Mouse (Mus musculus) right cerebral cortex, adult 2 months (tissue): ENCODE measurements around the gene Olfr124.

Experiments
- DNase-seq, 2 experiments: peaks; one replicate each; pipeline ENCODE4 v3.0.0; 2021 to 2022; ENCODE audit warnings: low spot score in 2 of 2

Gene Olfr124

DNA sequence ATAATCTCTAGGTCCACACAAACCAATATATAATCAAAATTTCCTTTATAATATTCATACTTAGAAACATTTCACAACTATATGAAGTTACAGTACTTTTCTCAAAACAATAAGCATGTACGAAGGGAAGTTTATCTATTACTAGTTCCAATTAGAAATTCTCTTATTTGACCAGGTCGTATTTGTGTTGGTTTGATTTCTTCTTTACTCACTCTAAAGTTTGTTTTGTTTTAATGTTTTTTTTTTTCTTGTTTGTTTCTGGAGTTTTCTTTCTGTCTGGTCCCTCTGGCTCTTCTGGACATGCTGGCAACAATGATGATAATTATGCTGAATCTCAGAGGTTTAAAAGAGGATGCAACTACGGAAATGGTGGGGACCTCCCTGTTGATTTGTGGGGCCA lies at the start of gene Olfr124:
Olfr124 (plus strand) TSS at position 301 of the 400 bp plus-strand sequence.
- no peak for DNase-seq

DNA sequence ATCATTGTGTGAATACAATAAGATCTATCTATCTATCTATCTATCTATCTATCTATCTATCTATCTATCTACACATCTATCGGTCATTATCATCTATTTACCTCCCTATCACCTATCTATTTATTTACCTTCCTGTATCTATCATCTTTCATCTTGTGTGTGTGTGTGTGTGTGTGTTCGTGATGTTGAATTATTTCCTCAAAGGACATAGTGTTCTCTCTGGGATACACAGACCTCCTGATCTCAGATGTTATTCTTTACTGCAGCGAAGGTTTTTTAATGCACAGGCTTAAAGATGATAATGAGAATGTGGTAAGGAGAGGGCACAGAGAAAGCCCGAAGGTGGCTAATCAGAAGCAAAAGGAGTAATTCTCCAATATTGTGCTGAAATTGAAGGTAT lies 31.4 kb upstream of the Olfr124 start, which contains the start of gene Olfr122:
Olfr122 (plus strand) TSS at position 301 of the 400 bp plus-strand sequence.
- no peak for DNase-seq

DNA sequence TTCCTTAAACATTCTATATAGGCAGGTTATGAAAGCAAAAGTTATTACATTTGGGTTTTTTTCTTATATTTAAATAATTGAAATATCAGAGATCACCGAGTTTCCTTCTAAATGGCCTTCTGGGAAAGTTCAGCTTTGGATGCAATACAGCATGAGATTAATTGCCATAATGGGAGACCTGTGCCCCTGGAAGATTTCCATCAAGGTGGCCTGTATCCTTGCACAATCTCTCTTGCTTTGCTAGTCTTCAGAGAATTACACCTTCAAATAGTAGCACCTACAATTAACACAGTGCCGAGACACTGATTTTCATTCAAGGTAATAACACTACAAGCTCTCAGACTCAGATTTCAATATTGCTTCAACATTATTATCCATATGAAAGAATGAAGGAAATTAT lies 6.5 kb upstream of the Olfr124 start, which contains the start of gene Olfr123:
Olfr123 (plus strand) TSS at position 301 of the 400 bp plus-strand sequence.
- no peak for DNase-seq

DNA sequence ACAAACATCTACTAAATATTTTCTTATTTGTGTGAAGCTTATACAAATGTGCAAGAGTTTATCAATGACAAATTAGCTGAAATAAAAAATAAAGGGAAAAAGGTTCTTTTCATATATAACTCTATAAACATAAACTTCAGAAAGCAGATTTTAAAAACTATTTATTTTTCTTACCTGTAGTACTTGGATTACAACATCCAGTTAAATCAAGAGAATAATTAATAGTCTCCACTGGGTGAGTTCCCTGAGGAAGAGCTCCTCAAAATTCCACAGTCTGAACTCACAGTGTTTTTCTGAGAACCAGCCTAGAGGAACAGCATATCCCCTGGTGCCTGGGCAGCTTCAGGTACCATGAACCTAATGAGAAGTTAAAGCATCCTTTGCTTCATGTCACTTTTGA lies 33.0 kb downstream of the Olfr124 start, which contains the start of gene Olfr125:
Olfr125 (plus strand) TSS at position 301 of the 400 bp plus-strand sequence.
- no peak for DNase-seq

DNA sequence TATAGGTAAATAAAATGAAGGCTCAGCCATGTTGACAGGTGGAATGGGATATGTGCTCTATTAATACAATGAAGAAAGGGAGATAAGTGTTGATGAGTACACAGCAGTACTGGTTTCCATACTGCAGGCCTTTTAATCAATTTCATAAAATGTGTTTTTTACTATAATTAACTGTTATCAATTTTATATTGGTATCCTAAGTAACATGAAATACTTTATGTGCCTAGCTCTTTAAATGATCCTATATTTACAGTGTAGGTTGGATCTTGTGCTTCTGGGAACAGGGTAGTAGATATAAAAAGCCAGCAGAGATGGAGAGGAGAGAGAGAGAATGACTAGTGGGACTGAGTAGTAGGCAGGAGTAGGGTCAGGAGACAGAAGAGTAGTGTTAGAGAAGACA lies 47.5 kb downstream of the Olfr124 start, which contains the start of gene Olfr126:
Olfr126 (plus strand) TSS at position 301 of the 400 bp plus-strand sequence.
- DNase-seq: no peak
